Mouse (Mus musculus): ENCODE measurements around the gene Slc18a3.

Gene Slc18a3

DNA sequence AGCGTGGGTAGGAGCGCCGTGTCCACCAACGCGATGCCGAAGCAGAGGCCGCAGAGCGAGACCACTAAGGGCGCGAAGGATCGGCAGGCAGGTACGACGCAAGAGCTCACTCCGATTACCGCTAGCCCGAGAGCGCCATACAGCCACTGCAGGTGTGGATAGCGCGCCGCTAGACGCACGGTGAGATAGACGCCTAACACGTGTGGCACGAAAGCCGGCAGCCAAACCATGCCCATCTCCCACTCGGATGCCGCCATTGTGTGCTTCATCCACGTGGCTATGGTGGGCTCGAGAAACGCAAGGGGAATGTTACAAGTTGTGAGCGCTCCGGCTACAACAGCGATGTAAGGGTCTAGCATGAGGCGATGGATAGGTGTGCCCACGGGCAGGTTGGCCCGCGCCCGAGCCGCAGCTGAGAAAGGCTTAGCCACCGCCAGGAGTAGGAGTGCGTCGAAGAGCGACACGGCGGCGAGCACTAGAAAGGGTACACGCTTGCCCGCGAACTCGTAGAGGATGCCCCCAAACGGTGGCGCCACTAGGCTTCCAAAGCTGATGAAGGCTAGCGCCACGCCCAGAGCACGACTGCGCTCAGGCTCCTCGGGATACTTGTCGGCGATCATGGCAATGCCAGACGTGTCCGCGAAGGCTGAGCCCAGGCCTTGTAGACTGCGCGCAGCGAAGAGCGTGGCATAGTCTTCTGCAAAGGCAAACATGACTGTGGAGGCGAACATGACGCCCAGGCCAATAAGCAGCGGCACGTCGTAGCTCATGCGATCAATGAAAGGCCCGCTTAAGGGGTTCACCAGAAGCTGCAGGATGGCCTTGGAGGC lies 1.2 kb downstream of the Slc18a3 start:
- no peak for DNase-seq (ENCODE audit: low read depth, low spot score)

DNA sequence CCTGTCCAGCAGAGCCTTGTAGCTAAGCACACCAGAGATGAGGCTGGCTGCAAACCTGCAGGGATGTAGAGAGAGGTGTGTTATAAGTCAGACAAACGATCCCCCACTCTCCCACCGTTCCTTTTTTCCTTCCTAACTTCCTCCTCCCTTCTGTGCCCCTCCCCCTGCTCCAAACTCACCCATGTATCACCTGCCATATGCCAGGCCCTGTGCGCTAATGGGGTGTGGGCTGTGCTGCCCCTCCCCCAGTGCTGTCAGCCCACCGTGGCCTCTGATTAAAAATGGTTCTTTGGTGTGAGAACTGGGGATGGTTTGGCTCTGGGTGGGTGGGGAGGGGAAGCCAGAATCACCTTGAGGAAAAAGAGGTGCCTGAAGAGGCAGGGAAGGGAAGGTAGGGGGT lies 12.1 kb downstream of the Slc18a3 start:
- no peak for DNase-seq (ENCODE audit: low read depth, low spot score)

DNA sequence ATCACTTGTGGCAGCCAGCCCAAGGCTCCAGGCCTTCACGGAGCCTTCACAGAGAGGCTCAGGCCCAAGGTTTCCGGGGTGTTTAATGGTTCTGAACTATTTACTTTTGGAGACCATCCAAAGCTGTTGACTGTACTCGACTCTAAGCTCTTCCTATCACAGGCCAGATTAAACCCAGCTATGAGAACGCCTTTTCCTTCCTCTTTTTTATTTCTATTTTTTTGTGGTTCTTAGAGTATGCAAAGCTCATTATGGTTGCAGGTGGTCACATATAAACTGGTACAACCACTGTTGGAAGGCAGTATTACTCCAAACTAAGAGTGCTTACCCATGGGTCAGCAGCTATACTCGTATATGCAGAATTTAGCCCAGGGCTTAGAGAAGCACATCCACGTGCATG lies 17.7 kb downstream of the Slc18a3 start:
- DNase-seq (ENCODE audit: low read depth, low spot score), result peak; percentile 73

DNA sequence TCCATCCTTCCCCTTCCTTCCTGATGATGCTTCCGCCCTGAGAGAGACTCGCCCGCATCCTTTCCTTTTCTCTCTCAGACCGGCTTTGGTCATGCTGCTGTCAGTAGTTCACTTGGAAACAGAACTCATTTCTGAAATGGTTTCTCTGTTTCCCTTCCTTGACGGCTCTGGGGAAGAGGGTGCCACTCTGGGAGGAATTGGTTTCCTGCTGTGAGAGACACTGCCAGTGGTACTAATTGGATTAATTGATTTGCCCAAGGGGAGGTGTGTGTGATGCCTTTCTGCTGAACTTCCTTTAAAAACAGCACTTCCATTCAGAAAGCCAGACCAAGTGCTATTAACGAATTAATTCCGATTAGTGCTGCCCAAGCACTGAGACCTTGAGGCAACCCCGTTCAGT lies 21.2 kb downstream of the Slc18a3 start:
- DNase-seq (ENCODE audit: low read depth, low spot score), result no peak

DNA sequence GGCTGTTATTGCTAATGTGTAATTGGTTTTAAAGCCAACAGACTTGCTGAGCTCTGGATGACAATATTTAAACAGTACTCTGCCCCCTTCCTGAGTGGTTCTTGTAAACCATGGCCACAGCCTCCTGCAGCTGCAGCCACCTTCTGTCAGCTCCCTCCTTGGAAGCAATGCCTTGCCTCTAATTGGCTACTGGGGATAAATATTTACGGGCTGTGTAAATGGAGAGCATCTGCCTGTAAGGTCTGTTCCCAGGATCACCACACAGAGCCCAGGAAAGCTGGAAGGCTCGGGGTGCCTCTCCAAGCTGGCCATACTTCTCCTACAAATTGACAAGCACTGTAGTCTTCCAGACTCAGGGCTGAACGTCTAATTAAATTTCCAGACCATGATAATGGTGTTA lies 24.9 kb downstream of the Slc18a3 start:
- no peak for DNase-seq (ENCODE audit: low read depth, low spot score)

DNA sequence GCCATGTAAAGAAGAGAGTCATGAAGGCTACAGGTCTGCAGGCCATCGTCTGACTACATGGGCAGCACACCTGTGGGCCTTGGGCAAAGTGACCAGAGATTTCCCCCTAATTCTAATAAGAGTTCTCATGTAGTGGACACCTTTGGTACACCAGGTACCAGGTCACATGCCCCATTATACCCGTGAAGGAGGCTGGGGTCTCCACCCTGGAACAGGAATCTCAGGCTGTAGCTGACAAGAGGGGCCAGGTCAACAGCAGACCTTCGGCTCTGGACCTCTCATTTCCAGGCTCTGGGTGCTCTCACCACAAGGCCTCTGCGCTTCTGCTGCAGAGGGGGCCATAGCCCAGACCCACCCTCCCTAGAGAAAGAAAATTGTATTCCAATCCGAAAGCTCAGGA lies 25.3 kb downstream of the Slc18a3 start:
- no peak for DNase-seq (ENCODE audit: low read depth, low spot score)

DNA sequence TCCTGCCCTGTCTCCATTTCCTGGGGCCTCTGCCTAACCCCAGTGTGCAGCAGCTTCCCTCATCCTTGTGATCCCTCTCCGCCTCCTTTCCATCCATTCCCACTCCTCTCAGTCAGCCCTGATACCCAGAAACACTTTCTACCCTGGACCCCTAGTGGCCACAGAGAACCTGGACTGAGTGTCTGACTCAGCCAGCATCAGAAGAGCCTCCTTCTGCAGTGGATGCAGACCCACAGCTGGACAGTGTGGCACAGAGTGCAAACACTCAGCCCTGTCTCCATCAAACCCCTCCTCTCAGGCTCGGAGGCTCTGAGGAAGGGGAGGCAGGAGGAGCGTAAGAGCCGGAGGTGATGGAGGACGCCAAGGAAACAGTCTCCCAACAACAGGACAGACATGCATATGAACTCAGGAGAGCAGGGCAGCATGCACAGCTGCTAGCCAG lies 27.3 kb downstream of the Slc18a3 start:
- no peak for DNase-seq (ENCODE audit: low read depth, low spot score)

DNA sequence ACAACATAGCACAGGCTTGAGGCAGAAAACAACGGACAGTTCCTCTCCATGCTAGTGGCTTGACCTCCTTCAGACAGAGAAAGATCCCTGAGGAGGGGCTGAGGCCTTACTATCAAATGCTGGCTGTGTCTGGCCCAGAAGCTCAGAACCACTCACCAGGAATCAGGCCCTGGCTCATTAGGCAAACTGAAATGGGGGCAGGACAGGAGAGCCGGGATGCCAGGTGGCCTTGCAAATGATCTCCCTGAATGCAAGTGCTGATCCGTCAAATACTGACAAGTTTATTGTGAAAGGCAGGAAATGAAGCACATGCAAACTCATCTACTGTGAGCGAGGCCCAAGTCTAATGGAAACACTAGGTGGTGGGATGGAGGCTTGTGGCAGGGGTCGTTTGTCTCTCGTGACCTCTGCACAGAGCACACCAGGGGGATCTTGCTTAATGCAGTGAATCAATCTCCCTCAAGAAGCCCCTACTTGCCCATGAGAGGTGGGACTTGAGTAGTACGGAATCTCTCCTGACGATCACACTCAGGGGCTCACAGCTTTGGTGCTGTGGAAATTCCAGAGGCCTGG lies 35.5 kb downstream of the Slc18a3 start:
- DNase-seq (ENCODE audit: low read depth, low spot score), result no peak

DNA sequence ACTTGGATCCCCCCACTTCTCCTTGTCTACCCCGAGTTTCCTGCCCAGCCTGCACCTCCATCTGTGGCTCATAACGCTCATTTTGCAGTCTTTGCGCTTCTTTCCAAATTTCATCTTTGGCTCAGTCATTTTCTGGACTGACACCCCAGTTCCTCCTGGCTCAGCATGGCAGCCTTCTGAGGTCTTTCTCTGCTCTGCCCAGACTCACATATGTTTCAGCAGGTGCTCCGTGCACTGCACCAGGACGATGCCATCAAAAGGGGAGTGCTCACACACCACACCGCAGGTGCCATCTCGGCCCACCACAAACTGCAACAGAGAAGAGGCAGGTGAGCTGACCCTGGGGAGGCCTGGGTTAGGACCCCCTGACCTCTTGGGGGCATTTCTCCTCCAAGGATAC lies 40.7 kb downstream of the Slc18a3 start:
- DNase-seq (ENCODE audit: low read depth, low spot score), result no peak

DNA sequence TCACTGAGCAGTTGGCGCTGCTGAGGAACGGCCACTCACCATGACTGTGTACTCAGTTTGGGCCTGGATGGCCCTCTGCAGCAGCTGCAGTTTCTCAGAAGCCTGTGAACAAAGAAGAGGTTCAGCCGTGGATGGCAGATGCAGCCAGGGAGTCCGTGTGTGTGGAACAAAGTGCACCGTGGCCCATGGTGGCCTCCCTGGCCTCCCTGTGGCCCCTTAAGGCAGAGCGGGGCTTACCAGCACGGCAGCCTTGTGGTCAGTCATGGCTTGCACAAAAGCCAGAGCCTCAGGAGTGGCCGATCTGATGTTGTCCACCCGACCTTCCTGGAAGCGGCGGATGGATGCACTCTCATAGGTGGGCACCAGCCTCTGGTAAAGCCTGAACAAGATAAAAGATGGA lies 45.9 kb downstream of the Slc18a3 start:
- no peak for DNase-seq (ENCODE audit: low read depth, low spot score)
